Mouse (Mus musculus) neural tube, embryonic 14.5 days (tissue): ENCODE measurements at regions not wholly inside any gene's neighbourhood (a gene's known extent, or its start where the extent isn't known, plus 50 kb on each side); places are given as distances from the start of the nearest gene placed in this dataset.

Experiments used
- ATAC-seq: fragments of 200-750 bp; cut with Nextera tagmentation; 2 replicates; pipeline ENCODE4 v1.8.0; 2017; ENCODE audit warnings: low read depth, mild to moderate bottlenecking, moderate TSS enrichment, moderate library complexity
- H3K27ac ChIP-seq: fragments of 300-500 bp; sonication (generic); 2 replicates; pipeline ENCODE4 v1.5.1; 2014; ENCODE audit warnings: low read depth, mild to moderate bottlenecking, control low read depth, low read length, moderate library complexity, mixed read lengths
- H3K27me3 ChIP-seq: fragments of 300-500 bp; sonication (generic); 2 replicates; pipeline ENCODE4 v1.6.1; 2014; ENCODE audit warnings: low read length; ENCODE audit not compliant: control insufficient read depth, insufficient read depth
- H3K36me3 ChIP-seq: fragments of 300-500 bp; sonication (generic); 2 replicates; pipeline ENCODE4 v1.6.1; 2014; ENCODE audit warnings: low read length, mixed read lengths; ENCODE audit not compliant: control insufficient read depth, insufficient read depth
- H3K4me1 ChIP-seq: fragments of 300-500 bp; sonication (generic); 2 replicates; pipeline ENCODE4 v1.6.1; 2014; ENCODE audit warnings: low read length; ENCODE audit not compliant: control insufficient read depth, insufficient read depth
- H3K4me2 ChIP-seq: fragments of 300-500 bp; sonication (generic); 2 replicates; pipeline ENCODE4 v1.6.1; 2014; ENCODE audit warnings: mild to moderate bottlenecking, low read depth, low read length, control low read depth
- H3K4me3 ChIP-seq: fragments of 300-500 bp; sonication (generic); 2 replicates; pipeline ENCODE4 v1.5.1; 2014; ENCODE audit warnings: low read depth, low read length, control low read depth, mixed read lengths
- H3K9ac ChIP-seq: fragments of 300-500 bp; sonication (generic); replicated peaks from 2 replicates; pipeline ENCODE4 v1.6.1; 2014; ENCODE audit warnings: low read depth, mild to moderate bottlenecking, control low read depth, low read length, mixed read lengths
- H3K9me3 ChIP-seq: fragments of 300-500 bp; sonication (generic); 2 replicates; pipeline ENCODE4 v1.6.1; 2016; ENCODE audit warnings: low read length; ENCODE audit not compliant: control insufficient read depth
- WGBS: fragments of 180-500 bp; shearing (Covaris S2); extraction: QIAGEN DNeasy Blood & Tissue Kit; methylation state at CpG from one replicate; pipeline ENCODE4 v1.1.7; 2014; 5-methylcytosine and 5-hydroxymethylcytosine counted together

- Histone ChIP-seq H3K36me3 (no peaks in the 10 kb centered on the region), H3K9ac (no peak overlapping the region), H3K9me3 (no peaks in the 10 kb centered on the region), H3K4me1 (no peaks in the 10 kb centered on the region), H3K4me3 (no peak overlapping the region), H3K27ac (no peak overlapping the region), H3K4me2 (no peak overlapping the region), H3K27me3 (no peaks in the 10 kb centered on the region)
- no peak for ATAC-seq
- WGBS = 88% methylated on average over 4 of the region's 4 CpGs
These were observed 220.8 kb upstream of the 1700056E22Rik start for GRCm38 (mm10) chr1:184254951-184255350.

GRCm38 (mm10) chr1:184244730-184245488 is 210.8 kb upstream of the 1700056E22Rik start:
- WGBS = 68% methylated on average over 23 of the region's 23 CpGs

GRCm38 (mm10) chr1:184244296-184244695 is 210.2 kb upstream of the 1700056E22Rik start:
- H3K27me3 ChIP-seq = no peaks in the 10 kb centered on the region
- H3K9ac ChIP-seq = no peak overlapping the region
- H3K4me3 ChIP-seq = no peak overlapping the region
- H3K9me3 ChIP-seq = no peaks in the 10 kb centered on the region
- ATAC-seq = no peak
- no peak overlapping the region for H3K4me2 ChIP-seq
- no peak overlapping the region for H3K27ac ChIP-seq
- 72% methylated on average over 9 of the region's 9 CpGs for WGBS
- H3K4me1 ChIP-seq = no peaks in the 10 kb centered on the region
- no peaks in the 10 kb centered on the region for H3K36me3 ChIP-seq

More at GRCm38 (mm10) chr1:184244730-184245488, 210.8 kb upstream of the 1700056E22Rik start:
- Histone ChIP-seq H3K4me3 (no peak overlapping the region), H3K27ac (no peak overlapping the region), H3K4me2 (no peak overlapping the region), H3K27me3 (no peaks in the 10 kb centered on the region), H3K36me3 (no peaks in the 10 kb centered on the region), H3K4me1 (no peaks in the 10 kb centered on the region), H3K9me3 (no peaks in the 10 kb centered on the region), H3K9ac (no peak overlapping the region)
- no peak for ATAC-seq

- WGBS = 71% methylated on average over 4 of the region's 4 CpGs
- Histone ChIP-seq H3K9me3 (no peaks in the 10 kb centered on the region), H3K4me3 (no peak overlapping the region), H3K27me3 (no peaks in the 10 kb centered on the region), H3K9ac (no peak overlapping the region), H3K4me1 (no peaks in the 10 kb centered on the region), H3K4me2 (no peak overlapping the region), H3K27ac (no peak overlapping the region), H3K36me3 (no peaks in the 10 kb centered on the region)
- no peak for ATAC-seq
These were observed 207.7 kb upstream of the 1700056E22Rik start for GRCm38 (mm10) chr1:184241846-184242245.

- Histone ChIP-seq H3K27me3 (no peaks in the 10 kb centered on the region), H3K4me2 (peak overlapping the region; percentile 48), H3K36me3 (no peaks in the 10 kb centered on the region), H3K27ac (no peak overlapping the region), H3K4me1 (0 out of 2 replicates have a peak, but pooled peaks cover 2% of the 10 kb centered on the region), H3K9ac (peak overlapping the region; percentile 18; the same call in 1 of the 2 replicates), H3K4me3 (peak overlapping the region; percentile 13; the same call in 1 of the 2 replicates), H3K9me3 (no peaks in the 10 kb centered on the region)
- WGBS = 18% methylated on average over 25 of the region's 25 CpGs
- ATAC-seq = peak; percentile 60; the same call in 1 of the 2 replicates
These were observed 201.3 kb upstream of the 1700056E22Rik start for GRCm38 (mm10) chr1:184235131-184235983.

GRCm38 (mm10) chr1:184234320-184234988 is 200.4 kb upstream of the 1700056E22Rik start:
- Histone ChIP-seq H3K27me3 (no peaks in the 10 kb centered on the region), H3K4me3 (no peak overlapping the region), H3K36me3 (no peaks in the 10 kb centered on the region), H3K9me3 (no peaks in the 10 kb centered on the region), H3K4me2 (no peak overlapping the region), H3K27ac (no peak overlapping the region), H3K4me1 (0 out of 2 replicates have a peak, but pooled peaks cover 2% of the 10 kb centered on the region), H3K9ac (no peak overlapping the region)
- WGBS = 45% methylated on average over 8 of the region's 8 CpGs
- peak; percentile 65; the same call in 1 of the 2 replicates for ATAC-seq

- 0 out of 2 replicates have a peak, but pooled peaks cover 2% of the 10 kb centered on the region for H3K4me1 ChIP-seq
- no peak overlapping the region for H3K9ac ChIP-seq
- H3K4me2 ChIP-seq = no peak overlapping the region
- H3K27me3 ChIP-seq = no peaks in the 10 kb centered on the region
- H3K4me3 ChIP-seq = no peak overlapping the region
- H3K27ac ChIP-seq = no peak overlapping the region
- ATAC-seq = no peak
- WGBS = 48% methylated on average over 5 of the region's 5 CpGs
- no peaks in the 10 kb centered on the region for H3K36me3 ChIP-seq
- no peaks in the 10 kb centered on the region for H3K9me3 ChIP-seq
These were observed 199.7 kb upstream of the 1700056E22Rik start for GRCm38 (mm10) chr1:184233741-184234255.

GRCm38 (mm10) chr1:184222326-184222725 is 188.2 kb upstream of the 1700056E22Rik start:
- Histone ChIP-seq H3K9ac (no peak overlapping the region), H3K27ac (no peak overlapping the region), H3K4me1 (no peaks in the 10 kb centered on the region), H3K4me2 (no peak overlapping the region), H3K36me3 (no peaks in the 10 kb centered on the region), H3K27me3 (no peaks in the 10 kb centered on the region), H3K4me3 (no peak overlapping the region), H3K9me3 (no peaks in the 10 kb centered on the region)
- ATAC-seq = no peak
- WGBS = 52% methylated on average over 2 of the region's 2 CpGs
